Mouse (Mus musculus): ENCODE data around the gene Sphkap.

The Sphkap gene

DNA sequence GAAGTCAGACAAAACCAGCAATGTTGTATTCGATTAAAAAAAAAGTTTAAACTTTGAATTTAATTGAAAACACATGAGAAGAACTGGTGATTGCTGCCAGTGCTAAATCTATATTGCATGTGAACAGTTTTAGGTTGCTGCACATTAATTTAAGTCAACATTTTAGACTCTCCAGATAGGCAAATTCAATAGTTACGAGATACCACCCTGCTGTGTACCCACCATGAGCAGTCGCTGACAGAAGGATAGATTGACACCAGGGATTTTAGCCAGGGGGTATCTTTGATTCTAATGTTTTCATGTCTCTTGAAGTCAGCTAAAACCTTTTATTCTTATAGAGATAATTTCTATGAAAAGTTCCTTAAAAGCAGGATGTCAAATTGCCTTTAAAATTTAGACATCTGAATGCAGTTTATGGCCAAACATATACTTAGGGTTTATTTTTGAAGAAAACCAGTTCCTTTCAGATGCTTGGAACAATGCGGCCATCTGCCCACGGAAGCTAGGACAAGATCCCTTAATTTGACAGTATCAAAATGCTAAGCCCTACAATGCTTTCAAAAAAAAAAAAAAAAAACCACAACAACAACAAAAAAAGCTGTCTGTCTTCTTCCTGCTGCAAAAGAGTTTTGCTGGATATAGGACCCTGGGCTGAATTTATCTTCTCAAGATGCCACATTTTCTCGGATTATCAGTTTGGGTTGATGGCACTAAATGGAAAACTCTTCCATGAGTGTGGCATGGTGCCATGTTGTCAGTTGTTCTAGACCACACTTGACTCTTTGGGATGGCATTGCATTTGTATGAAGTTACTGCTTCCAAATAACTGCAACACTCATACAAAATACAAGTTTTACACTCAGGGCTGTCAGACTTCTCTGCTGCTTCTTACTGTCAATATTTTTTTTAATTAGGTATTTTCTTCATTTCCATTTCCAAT, 110.6 kb downstream of the Sphkap start:
- DNase-seq (ENCODE audit: low read depth, low spot score), result no peak

DNA sequence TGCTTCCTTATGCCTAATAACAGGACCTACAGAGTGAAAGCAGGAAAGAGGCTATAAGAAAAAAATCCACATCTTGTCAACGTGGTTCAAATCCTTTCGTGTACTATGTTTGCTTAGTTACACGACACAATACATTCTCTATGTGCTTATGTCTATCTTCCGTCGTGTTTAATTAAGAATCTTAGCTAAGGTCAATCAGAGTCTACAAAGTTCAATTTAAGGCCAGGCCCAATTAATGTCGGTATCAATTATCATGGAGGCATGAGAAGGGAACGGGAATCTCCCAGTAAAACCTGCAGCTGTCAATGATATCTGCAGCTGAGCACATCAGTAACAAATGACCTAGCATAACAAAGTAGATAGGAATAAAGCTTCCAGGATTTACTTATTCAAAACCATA, 122.1 kb downstream of the Sphkap start:
- DNase-seq (ENCODE audit: low read depth, low spot score), result no peak

- DNase-seq (ENCODE audit: low read depth, low spot score), result no peak
Observed at GRCm38 (mm10) chr1:83277044-83277443, 131.0 kb downstream of the Sphkap start.

- no peak for DNase-seq (ENCODE audit: low read depth, low spot score)
Observed at GRCm38 (mm10) chr1:83276637-83277036, 131.4 kb downstream of the Sphkap start.

- no peak for DNase-seq (ENCODE audit: low read depth, low spot score)
Observed at GRCm38 (mm10) chr1:83251746-83252145, 156.3 kb downstream of the Sphkap start.

DNA sequence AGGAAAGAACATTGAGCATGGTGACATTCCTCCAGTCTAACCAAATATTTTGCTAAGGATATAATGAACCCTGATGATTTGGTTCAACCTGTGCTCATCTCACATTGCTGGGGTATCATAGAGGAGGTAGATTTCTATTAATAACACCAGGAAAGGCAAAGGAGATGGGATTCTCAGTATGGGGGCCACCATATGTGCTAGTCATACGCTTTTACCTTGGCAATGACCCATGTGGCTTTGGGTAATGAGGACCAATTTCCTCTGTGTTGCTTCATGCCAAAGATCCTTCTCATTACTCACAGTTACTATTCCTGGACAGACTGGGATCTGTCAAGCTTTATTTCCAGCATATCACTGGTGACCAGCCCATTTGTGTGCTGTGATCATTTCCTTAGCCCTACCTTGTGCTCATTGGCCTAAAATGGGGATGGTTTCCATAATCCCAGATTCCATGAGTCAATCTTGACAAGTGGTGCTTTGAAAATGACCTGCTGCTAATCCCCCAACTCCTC, 159.7 kb downstream of the Sphkap start:
- DNase-seq (ENCODE audit: low read depth, low spot score), result no peak

- DNase-seq (ENCODE audit: low read depth, low spot score), result no peak
Observed at GRCm38 (mm10) chr1:83227946-83228345, 180.1 kb downstream of the Sphkap start.

DNA sequence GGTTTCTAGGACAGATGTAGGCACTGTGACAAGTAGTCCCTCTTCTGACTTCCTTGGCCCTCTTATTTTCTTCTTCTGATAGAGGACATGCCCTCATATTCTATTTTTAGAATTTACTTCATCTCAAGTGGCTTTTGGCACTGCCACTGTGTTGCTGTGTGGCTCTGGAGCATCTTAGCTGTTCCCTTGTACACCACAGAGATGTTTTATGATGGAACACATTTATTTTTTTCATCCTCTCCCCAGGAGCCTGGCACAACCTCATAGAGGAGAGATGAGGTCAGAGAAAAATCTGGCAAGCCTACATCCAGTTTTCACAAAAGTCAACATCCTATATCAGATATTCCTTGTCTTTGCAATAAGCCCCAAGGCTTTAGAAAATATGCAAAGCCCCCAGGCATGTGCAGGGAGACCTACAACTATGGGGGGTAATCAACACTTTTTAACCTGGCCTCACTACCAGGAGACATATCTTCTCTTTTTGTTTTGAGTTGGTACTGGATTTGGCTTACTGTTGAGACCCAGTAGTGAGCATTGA, 183.5 kb downstream of the Sphkap start:
- DNase-seq (ENCODE audit: low read depth, low spot score), result no peak

DNA sequence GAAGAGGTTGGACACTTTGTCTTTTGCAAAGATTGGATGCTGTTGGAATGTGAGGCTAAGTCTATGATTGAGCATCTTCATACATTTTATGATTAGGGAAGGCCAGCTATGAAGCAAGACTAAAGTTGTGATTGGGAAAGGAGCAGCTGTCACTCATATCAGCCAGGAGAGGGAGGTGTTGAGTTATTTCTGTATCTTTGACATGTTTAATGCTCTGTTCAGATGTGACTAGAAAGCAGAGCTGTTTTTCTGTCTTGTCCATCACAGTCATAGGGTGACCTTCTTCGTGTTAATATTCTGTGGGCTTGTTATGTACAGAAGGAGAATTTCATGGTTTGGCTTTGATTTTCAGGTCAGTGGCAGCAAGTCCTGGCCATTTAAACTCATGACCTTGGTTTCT, 184.9 kb downstream of the Sphkap start:
- DNase-seq (ENCODE audit: low read depth, low spot score), result no peak

- DNase-seq (ENCODE audit: low read depth, low spot score), result no peak
Observed at GRCm38 (mm10) chr1:83218260-83218659, 189.7 kb downstream of the Sphkap start.

DNA sequence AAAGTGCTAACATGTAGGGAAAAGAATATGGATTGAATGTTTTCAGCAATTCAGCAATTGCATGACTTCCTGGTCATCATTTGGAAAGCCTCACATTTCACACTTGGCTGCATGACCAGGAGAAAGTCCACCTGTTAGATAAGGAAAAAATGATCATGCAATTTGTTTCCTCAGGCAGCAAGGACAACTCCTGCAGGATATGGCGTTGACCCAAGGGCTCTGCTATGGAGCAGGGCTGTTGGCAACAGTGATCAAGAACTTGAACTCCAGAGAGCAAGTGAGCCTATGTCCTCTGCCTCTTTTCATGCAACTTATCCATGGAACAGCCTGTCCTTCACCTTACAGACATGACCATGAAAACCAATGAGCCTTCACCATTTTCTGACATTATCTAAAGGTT, 198.0 kb downstream of the Sphkap start:
- DNase-seq (ENCODE audit: low read depth, low spot score), result no peak
